Mouse (Mus musculus) midbrain, embryonic 14.5 days (tissue): Measurements from ENCODE around the gene Myo1b. TPM values are rescaled to one million over a fixed set of nuclear protein-coding genes. Genes with fewer than 3 reads are reported as not detected.

Experiments
- ATAC-seq: fragments of 200-750 bp; cut with Nextera tagmentation; 2 replicates; pipeline ENCODE4 v1.8.0; 2017; ENCODE audit warnings: moderate number of reproducible peaks, moderate library complexity; ENCODE audit not compliant: low FRiP score, low TSS enrichment
- DNase-seq: peaks from one replicate; pipeline ENCODE4 v3.0.0-alpha.2; 2015
- H3K27ac ChIP-seq: fragments of 300-500 bp; sonication (generic); replicated peaks from 2 replicates; pipeline ENCODE4 v1.5.1; 2014; ENCODE audit warnings: mild to moderate bottlenecking, low read depth, low read length, moderate library complexity
- H3K27me3 ChIP-seq: fragments of 300-500 bp; sonication (generic); 2 replicates; pipeline ENCODE4 v1.6.1; 2014; ENCODE audit warnings: low read length, control low read depth, mixed read lengths; ENCODE audit not compliant: control insufficient read depth, insufficient read depth
- H3K36me3 ChIP-seq: fragments of 300-500 bp; sonication (generic); 2 replicates; pipeline ENCODE4 v1.6.1; 2014; ENCODE audit warnings: low read length, control low read depth; ENCODE audit not compliant: control insufficient read depth, insufficient read depth
- H3K4me1 ChIP-seq: fragments of 300-500 bp; sonication (generic); 2 replicates; pipeline ENCODE4 v1.6.1; 2014; ENCODE audit warnings: mild to moderate bottlenecking, antibody characterized with exemption, low read length, control low read depth; ENCODE audit not compliant: control insufficient read depth, insufficient read depth
- H3K4me2 ChIP-seq: fragments of 300-500 bp; sonication (generic); 2 replicates; pipeline ENCODE4 v1.6.1; 2014; ENCODE audit warnings: mild to moderate bottlenecking, low read length, moderate library complexity
- H3K4me3 ChIP-seq: fragments of 300-500 bp; sonication (generic); replicated peaks from 2 replicates; pipeline ENCODE4 v1.5.1; 2014; ENCODE audit warnings: low read depth, low read length
- H3K9ac ChIP-seq: fragments of 300-500 bp; sonication (generic); replicated peaks from 2 replicates; pipeline ENCODE4 v1.6.1; 2014; ENCODE audit warnings: mild to moderate bottlenecking, low read length, moderate library complexity
- H3K9me3 ChIP-seq: fragments of 300-500 bp; sonication (generic); 2 replicates; pipeline ENCODE4 v1.6.1; 2016; ENCODE audit warnings: low read length, control low read depth, mixed read lengths; ENCODE audit not compliant: control insufficient read depth
- WGBS: fragments of 180-500 bp; shearing (Covaris S2); extraction: QIAGEN DNeasy Blood & Tissue Kit; methylation state at CpG from one replicate; pipeline ENCODE4 v1.1.7; 2014; 5-methylcytosine and 5-hydroxymethylcytosine counted together
- polyA plus RNA-seq: library from polyadenylated mRNA; unstranded; fragments of >200 nt; fragmentation: Nextera tagmentation; extraction: Ambion mirVana; gene quantifications from 2 replicates; pipeline ENCODE4 v1.2.1, GENCODE M21; 2014

Gene Myo1b
- polyA plus RNA-seq, 1 experiment from 2014 or later, result 93.1 TPM

- 80% methylated on average over 5 of the region's 5 CpGs for WGBS
- Histone ChIP-seq H3K27ac (no peak overlapping the region), H3K4me2 (no peak overlapping the region), H3K27me3 (no peaks in the 10 kb centered on the region), H3K9ac (no peak overlapping the region), H3K4me3 (no peak overlapping the region), H3K4me1 (no peaks in the 10 kb centered on the region; the same call in 1 of the 2 replicates), H3K9me3 (no peaks in the 10 kb centered on the region), H3K36me3 (no peaks in the 10 kb centered on the region)
- DNase-seq (no peak), ATAC-seq (no peak)
Measured at GRCm38 (mm10) chr1:51930584-51930983, 14.7 kb upstream of the Myo1b start.

GRCm38 (mm10) chr1:51929557-51929956, 13.7 kb upstream of the Myo1b start:
- DNase-seq (no peak), ATAC-seq (no peak)
- no peaks in the 10 kb centered on the region for H3K9me3 ChIP-seq
- no peaks in the 10 kb centered on the region for H3K27me3 ChIP-seq
- H3K27ac ChIP-seq, result no peak overlapping the region
- H3K4me3 ChIP-seq, result no peak overlapping the region
- no peaks in the 10 kb centered on the region for H3K36me3 ChIP-seq
- no peaks in the 10 kb centered on the region; the same call in 1 of the 2 replicates for H3K4me1 ChIP-seq
- 93% methylated on average over 3 of the region's 3 CpGs for WGBS
- H3K4me2 ChIP-seq, result no peak overlapping the region
- no peak overlapping the region for H3K9ac ChIP-seq

- peak overlapping the region; percentile 37 for H3K4me2 ChIP-seq
- H3K9ac ChIP-seq, result no peak overlapping the region
- H3K36me3 ChIP-seq, result no peaks in the 10 kb centered on the region
- no peaks in the 10 kb centered on the region for H3K4me1 ChIP-seq
- no peak overlapping the region for H3K4me3 ChIP-seq
- peak; percentile 78; the same call in 1 of the 2 replicates for ATAC-seq
- DNase-seq, result peak; percentile 68
- no peak overlapping the region for H3K27ac ChIP-seq
- H3K9me3 ChIP-seq, result no peaks in the 10 kb centered on the region
- 18% methylated on average over 12 of the region's 12 CpGs for WGBS
- no peaks in the 10 kb centered on the region for H3K27me3 ChIP-seq
Measured at GRCm38 (mm10) chr1:51922820-51923219, 6.9 kb upstream of the Myo1b start.

- Histone ChIP-seq H3K9me3 (no peaks in the 10 kb centered on the region), H3K27ac (peak overlapping the region; percentile 89; the same call in 1 of the 2 replicates), H3K4me3 (peak overlapping the region; percentile 80), H3K27me3 (no peaks in the 10 kb centered on the region), H3K9ac (peak overlapping the region; percentile 88), H3K36me3 (no peaks in the 10 kb centered on the region), H3K4me1 (peaks cover 10% of the 10 kb centered on the region), H3K4me2 (peak overlapping the region; percentile 72)
- no peak for ATAC-seq
- 43% methylated on average over 5 of the region's 5 CpGs for WGBS
- no peak for DNase-seq
Measured at GRCm38 (mm10) chr1:51916276-51916675, 405 bp upstream of the Myo1b start.

GRCm38 (mm10) chr1:51915051-51915575, 758 bp downstream of the Myo1b start:
- H3K27ac ChIP-seq, result peak overlapping the region; percentile 89
- peak overlapping the region; percentile 88 for H3K9ac ChIP-seq
- H3K36me3 ChIP-seq, result no peaks in the 10 kb centered on the region
- H3K27me3 ChIP-seq, result no peaks in the 10 kb centered on the region
- DNase-seq, result peak; percentile 85
- peak overlapping the region; percentile 80 for H3K4me3 ChIP-seq
- WGBS, result 0% methylated on average over 33 of the region's 33 CpGs
- peak overlapping the region; percentile 72 for H3K4me2 ChIP-seq
- H3K4me1 ChIP-seq, result peaks cover 19% of the 10 kb centered on the region
- H3K9me3 ChIP-seq, result no peaks in the 10 kb centered on the region
- peak; percentile 85 for ATAC-seq

GRCm38 (mm10) chr1:51914095-51914494, 1.8 kb downstream of the Myo1b start:
- H3K36me3 ChIP-seq, result no peaks in the 10 kb centered on the region
- ATAC-seq (no peak), DNase-seq (no peak)
- H3K27me3 ChIP-seq, result no peaks in the 10 kb centered on the region
- no peak overlapping the region for H3K27ac ChIP-seq
- H3K4me2 ChIP-seq, result peak overlapping the region; percentile 72
- H3K4me3 ChIP-seq, result 0 out of 2 replicates have a peak overlapping the region, but pooled peaks have one; percentile 80
- 90% methylated on average over 3 of the region's 3 CpGs for WGBS
- H3K4me1 ChIP-seq, result peaks cover 29% of the 10 kb centered on the region
- no peaks in the 10 kb centered on the region for H3K9me3 ChIP-seq
- H3K9ac ChIP-seq, result no peak overlapping the region

- Histone ChIP-seq H3K4me3 (no peak overlapping the region), H3K9ac (no peak overlapping the region), H3K4me1 (peaks cover 33% of the 10 kb centered on the region), H3K36me3 (no peaks in the 10 kb centered on the region), H3K4me2 (peak overlapping the region; percentile 72; the same call in 1 of the 2 replicates), H3K27me3 (no peaks in the 10 kb centered on the region), H3K9me3 (no peaks in the 10 kb centered on the region), H3K27ac (no peak overlapping the region)
- WGBS, result 69% methylated on average over 14 of the region's 14 CpGs
- DNase-seq (no peak), ATAC-seq (no peak)
Measured at GRCm38 (mm10) chr1:51913071-51913814, 2.6 kb downstream of the Myo1b start.

GRCm38 (mm10) chr1:51911331-51911730, 4.5 kb downstream of the Myo1b start:
- WGBS, result 68% methylated on average over 4 of the region's 4 CpGs
- ATAC-seq, result no peak

GRCm38 (mm10) chr1:51909204-51909603, 6.7 kb downstream of the Myo1b start:
- H3K4me3 ChIP-seq, result no peak overlapping the region
- no peak overlapping the region for H3K27ac ChIP-seq
- ATAC-seq, result no peak
- WGBS, result 66% methylated on average over 2 of the region's 2 CpGs
- peaks cover 44% of the 10 kb centered on the region for H3K4me1 ChIP-seq
- H3K9me3 ChIP-seq, result no peaks in the 10 kb centered on the region
- no peaks in the 10 kb centered on the region for H3K27me3 ChIP-seq
- DNase-seq, result no peak
- H3K36me3 ChIP-seq, result no peaks in the 10 kb centered on the region
- no peak overlapping the region for H3K9ac ChIP-seq
- H3K4me2 ChIP-seq, result no peak overlapping the region

More at GRCm38 (mm10) chr1:51911331-51911730, 4.5 kb downstream of the Myo1b start:
- Histone ChIP-seq H3K4me3 (no peak overlapping the region), H3K4me2 (no peak overlapping the region), H3K9ac (no peak overlapping the region), H3K9me3 (no peaks in the 10 kb centered on the region), H3K27ac (no peak overlapping the region), H3K27me3 (no peaks in the 10 kb centered on the region), H3K36me3 (no peaks in the 10 kb centered on the region), H3K4me1 (peaks cover 44% of the 10 kb centered on the region)
- DNase-seq, result no peak
